Mouse (Mus musculus): ENCODE data around the gene Hyal2. TPM values are rescaled to one million over a fixed set of nuclear protein-coding genes. Genes with fewer than 3 reads are reported as not detected.

Gene Hyal2
- polyA plus RNA-seq, 1 experiment from 2014 or later, result 85.4 TPM

DNA sequence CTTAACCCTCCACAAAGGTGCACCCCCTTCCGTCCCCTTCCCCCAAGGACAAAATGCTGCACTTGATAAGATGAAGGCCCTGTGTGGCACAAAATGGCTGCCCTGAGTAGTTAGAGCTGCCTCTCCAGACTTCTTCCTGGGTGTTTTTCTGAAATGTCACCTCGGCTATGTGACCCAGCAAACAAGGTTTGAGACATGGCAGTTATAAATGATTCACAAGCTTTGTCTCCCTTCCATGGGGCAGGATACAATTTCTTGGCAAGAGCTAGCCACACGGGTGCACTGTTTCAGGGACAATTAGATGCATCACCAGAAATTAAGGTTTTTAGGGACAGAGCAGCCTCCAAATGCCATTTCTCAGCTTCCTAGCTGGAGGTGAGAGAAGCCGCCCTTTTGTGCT, 27.3 kb upstream of the Hyal2 start:
- peaks cover 46% of the 10 kb centered on the region for H3K4me1 ChIP-seq
- H3K27me3 ChIP-seq, result no peaks in the 10 kb centered on the region
- H3K4me2 ChIP-seq, result no peak overlapping the region
- WGBS, result 79% methylated on average over 4 of the region's 4 CpGs
- peaks cover 52% of the 10 kb centered on the region for H3K36me3 ChIP-seq (ENCODE audit: poor library complexity, severe bottlenecking)
- no peak for ATAC-seq
- H3K9me3 ChIP-seq (replicated peaks), result no peaks in the 10 kb centered on the region
- H3K27ac ChIP-seq, result no peak overlapping the region
- no peak overlapping the region for H3K9ac ChIP-seq
- H3K4me3 ChIP-seq, result no peak overlapping the region

- Histone ChIP-seq H3K4me1 (peaks cover 46% of the 10 kb centered on the region), H3K4me2 (peak overlapping the region; percentile 92), H3K27me3 (no peaks in the 10 kb centered on the region), H3K9me3 (replicated peaks) (no peaks in the 10 kb centered on the region), H3K27ac (no peak overlapping the region), H3K4me3 (peak overlapping the region; percentile 59), H3K9ac (peak overlapping the region; percentile 77), H3K36me3 (ENCODE audit: poor library complexity, severe bottlenecking) (peaks cover 52% of the 10 kb centered on the region)
- WGBS, result 41% methylated on average over 10 of the region's 10 CpGs
- no peak; the same call in 1 of the 2 replicates for ATAC-seq
Measured at GRCm38 (mm10) chr9:107541005-107541404, 26.7 kb upstream of the Hyal2 start.

DNA sequence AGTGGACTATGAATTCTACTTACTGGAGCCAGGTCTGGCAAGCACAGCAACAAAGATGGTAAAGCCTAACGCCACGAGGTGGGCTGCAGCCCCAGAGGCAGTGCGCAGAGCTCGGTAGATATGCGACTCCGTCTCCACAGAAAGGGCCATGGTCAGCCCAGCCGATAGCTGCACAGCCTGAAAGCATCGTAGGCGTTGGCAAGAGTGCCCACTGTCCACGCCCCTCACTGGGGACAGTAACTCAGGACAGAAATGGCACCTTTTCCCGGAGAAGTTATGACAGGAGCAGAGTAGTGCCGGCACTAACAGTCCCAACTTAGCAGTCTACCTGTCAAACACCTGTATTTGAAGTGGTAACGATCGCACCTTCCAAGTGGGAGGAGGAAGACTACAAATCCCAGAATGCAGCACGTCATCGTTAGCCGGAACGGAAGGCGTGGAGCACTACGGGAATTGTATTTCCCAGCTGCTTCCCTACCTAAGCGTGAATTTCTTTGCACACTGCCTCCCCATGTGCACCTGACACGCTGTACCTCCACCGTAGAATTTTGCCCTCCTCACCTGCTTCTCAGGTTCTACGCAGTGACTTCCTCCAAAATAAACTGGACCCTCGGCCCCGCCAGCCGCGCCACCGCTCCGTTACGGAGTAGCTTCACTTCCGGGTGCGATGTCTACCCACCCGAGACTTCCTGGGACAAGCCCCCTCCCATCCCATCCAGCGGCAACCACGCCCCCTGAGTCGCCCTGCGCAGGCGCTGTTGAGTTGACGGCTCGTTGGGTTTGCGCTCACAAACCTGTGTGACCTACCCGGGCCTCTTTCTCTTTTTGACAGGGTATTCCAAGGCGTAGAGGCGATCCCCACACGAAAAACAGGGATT, 26.0 kb upstream of the Hyal2 start, which contains the start of the genes Cyb561d2 and Nprl2:
Gene Cyb561d2 (minus strand): TSS at position 720 of the 878 bp plus-strand sequence.
Gene Nprl2 (plus strand): TSS at position 753 of the 878 bp plus-strand sequence.
- Histone ChIP-seq H3K4me3 (peak within 1 kb of the TSS; percentile 59), H3K9ac (peak within 1 kb of the TSS; percentile 77), H3K27ac (peak within 1 kb of the TSS; percentile 2; the same call in 1 of the 2 replicates), H3K4me2 (peak within 1 kb of the TSS; percentile 92), H3K36me3 (ENCODE audit: poor library complexity, severe bottlenecking) (peaks cover 52% of the 10 kb centered on the region), H3K9me3 (replicated peaks) (no peaks in the 10 kb centered on the region), H3K4me1 (peaks cover 46% of the 10 kb centered on the region), H3K27me3 (no peaks in the 10 kb centered on the region)
- WGBS, result 1% methylated on average over 46 of the region's 46 CpGs
- ATAC-seq, result peak; percentile 90

DNA sequence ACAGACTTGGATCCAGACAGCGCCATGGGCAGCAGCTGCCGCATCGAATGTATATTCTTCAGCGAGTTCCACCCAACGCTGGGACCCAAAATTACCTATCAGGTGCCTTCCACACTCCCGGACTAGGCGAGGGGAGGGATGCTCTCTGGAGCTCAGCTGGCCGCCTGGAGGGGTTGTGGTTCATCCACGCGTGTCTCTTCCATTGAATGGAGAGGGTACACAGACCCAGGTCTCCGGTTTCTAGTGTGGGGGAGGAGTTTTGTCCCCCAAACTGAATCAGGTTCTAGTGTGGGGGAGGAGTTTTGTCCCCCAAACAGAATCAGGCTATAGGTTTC, 25.4 kb upstream of the Hyal2 start:
- WGBS, result 2% methylated on average over 11 of the region's 11 CpGs
- no peaks in the 10 kb centered on the region for H3K9me3 ChIP-seq (replicated peaks)
- peaks cover 46% of the 10 kb centered on the region for H3K4me1 ChIP-seq
- H3K4me2 ChIP-seq, result peak overlapping the region; percentile 92
- H3K4me3 ChIP-seq, result peak overlapping the region; percentile 59
- no peaks in the 10 kb centered on the region for H3K27me3 ChIP-seq
- peaks cover 52% of the 10 kb centered on the region for H3K36me3 ChIP-seq (ENCODE audit: poor library complexity, severe bottlenecking)
- H3K9ac ChIP-seq, result peak overlapping the region; percentile 77
- ATAC-seq, result peak; percentile 26
- no peak overlapping the region; the same call in 1 of the 2 replicates for H3K27ac ChIP-seq

DNA sequence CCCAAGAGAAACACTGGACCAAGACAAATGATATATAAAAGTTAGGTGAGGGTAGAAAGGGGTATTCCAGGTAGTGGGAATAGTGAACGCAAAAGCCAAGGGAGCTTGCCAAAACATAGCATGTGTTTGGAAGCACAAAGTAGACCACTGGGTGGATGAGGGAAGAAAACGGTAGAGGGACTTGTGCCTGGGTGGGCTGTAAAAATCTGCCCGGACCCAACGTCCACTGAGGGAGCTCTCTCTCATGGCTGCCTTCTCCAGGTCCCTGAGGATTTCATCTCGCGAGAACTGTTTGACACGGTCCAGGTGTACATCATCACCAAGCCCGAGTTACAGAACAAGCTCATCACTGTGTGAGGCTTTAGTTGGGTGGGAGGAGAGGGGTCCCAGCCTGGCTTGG, 25.0 kb upstream of the Hyal2 start:
- no peaks in the 10 kb centered on the region for H3K9me3 ChIP-seq (replicated peaks)
- peaks cover 48% of the 10 kb centered on the region for H3K36me3 ChIP-seq (ENCODE audit: poor library complexity, severe bottlenecking)
- H3K4me2 ChIP-seq, result peak overlapping the region; percentile 92
- H3K27me3 ChIP-seq, result 0 out of 2 replicates have a peak, but pooled peaks cover under 1% of the 10 kb centered on the region
- peak overlapping the region; percentile 77 for H3K9ac ChIP-seq
- no peak for ATAC-seq
- peak overlapping the region; percentile 59 for H3K4me3 ChIP-seq
- no peak overlapping the region for H3K27ac ChIP-seq
- WGBS, result 41% methylated on average over 8 of the region's 8 CpGs
- peaks cover 47% of the 10 kb centered on the region for H3K4me1 ChIP-seq

- H3K4me3 ChIP-seq, result no peak overlapping the region
Measured at GRCm38 (mm10) chr9:107543299-107543698, 24.4 kb upstream of the Hyal2 start.

DNA sequence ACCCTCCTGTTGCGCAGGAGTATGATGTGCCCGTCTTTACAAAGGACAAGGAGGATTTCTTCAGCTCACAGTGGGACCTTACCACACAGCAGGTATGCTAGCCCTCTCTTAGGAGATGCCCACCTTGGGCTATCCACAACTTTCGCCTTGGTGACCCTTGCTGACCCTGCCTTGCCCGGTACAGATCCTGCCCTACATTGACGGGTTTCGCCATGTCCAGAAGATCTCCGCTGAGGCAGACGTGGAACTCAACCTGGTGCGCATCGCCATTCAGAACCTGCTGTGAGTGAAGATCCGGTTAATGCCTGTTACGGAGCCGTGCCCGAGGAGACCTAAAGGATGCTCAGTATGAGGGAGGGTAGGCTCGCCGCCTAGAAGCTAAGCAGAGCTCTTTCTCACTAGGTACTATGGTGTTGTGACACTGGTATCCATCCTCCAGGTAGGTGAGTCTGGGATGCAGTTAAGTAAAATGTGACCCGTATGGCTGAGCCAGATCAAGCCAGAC, 23.5 kb upstream of the Hyal2 start:
- Histone ChIP-seq H3K9me3 (replicated peaks) (no peaks in the 10 kb centered on the region), H3K4me3 (no peak overlapping the region), H3K36me3 (ENCODE audit: poor library complexity, severe bottlenecking) (peaks cover 33% of the 10 kb centered on the region), H3K9ac (no peak overlapping the region), H3K27ac (no peak overlapping the region), H3K4me1 (peaks cover 48% of the 10 kb centered on the region), H3K27me3 (peaks cover 15% of the 10 kb centered on the region), H3K4me2 (no peak overlapping the region)
- WGBS, result 95% methylated on average over 17 of the region's 17 CpGs
- no peak for ATAC-seq

More at GRCm38 (mm10) chr9:107543299-107543698, 24.4 kb upstream of the Hyal2 start:
- Histone ChIP-seq H3K4me1 (peaks cover 48% of the 10 kb centered on the region), H3K27me3 (peaks cover 7% of the 10 kb centered on the region; the same call in 1 of the 2 replicates), H3K27ac (no peak overlapping the region), H3K9me3 (replicated peaks) (no peaks in the 10 kb centered on the region), H3K4me2 (peak overlapping the region; percentile 92), H3K36me3 (ENCODE audit: poor library complexity, severe bottlenecking) (peaks cover 42% of the 10 kb centered on the region), H3K9ac (no peak overlapping the region)
- WGBS, result 89% methylated on average over 11 of the region's 11 CpGs
- ATAC-seq, result no peak

DNA sequence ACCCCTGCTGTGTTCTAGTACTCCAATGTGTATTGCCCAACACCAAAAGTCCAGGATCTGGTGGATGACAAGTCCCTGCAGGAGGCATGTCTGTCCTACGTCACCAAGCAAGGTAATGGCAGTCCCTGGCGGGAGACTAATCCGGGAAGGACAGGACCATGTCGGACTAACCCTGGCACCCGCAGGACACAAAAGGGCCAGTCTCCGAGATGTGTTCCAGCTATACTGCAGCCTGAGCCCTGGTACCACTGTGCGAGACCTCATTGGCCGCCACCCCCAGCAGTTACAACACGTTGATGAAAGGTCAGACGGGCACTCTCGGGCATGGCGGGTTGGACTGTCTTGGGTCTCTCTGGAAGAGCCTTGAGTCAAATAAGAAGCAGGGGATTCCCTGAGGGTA, 23.0 kb upstream of the Hyal2 start:
- peaks cover 20% of the 10 kb centered on the region for H3K27me3 ChIP-seq
- peaks cover 48% of the 10 kb centered on the region for H3K4me1 ChIP-seq
- no peaks in the 10 kb centered on the region for H3K9me3 ChIP-seq (replicated peaks)
- no peak for ATAC-seq
- H3K27ac ChIP-seq, result no peak overlapping the region
- peaks cover 28% of the 10 kb centered on the region for H3K36me3 ChIP-seq (ENCODE audit: poor library complexity, severe bottlenecking)
- H3K9ac ChIP-seq, result no peak overlapping the region
- H3K4me2 ChIP-seq, result no peak overlapping the region
- whole genome bisulfite sequencing, result 94% methylated on average over 12 of the region's 12 CpGs
- H3K4me3 ChIP-seq, result no peak overlapping the region

- Histone ChIP-seq H3K4me2 (no peak overlapping the region), H3K9me3 (replicated peaks) (no peaks in the 10 kb centered on the region), H3K27me3 (peaks cover 25% of the 10 kb centered on the region), H3K27ac (no peak overlapping the region), H3K36me3 (ENCODE audit: poor library complexity, severe bottlenecking) (peaks cover 23% of the 10 kb centered on the region), H3K4me1 (peaks cover 48% of the 10 kb centered on the region), H3K4me3 (no peak overlapping the region), H3K9ac (no peak overlapping the region)
- no peak for ATAC-seq
- WGBS, result 86% methylated on average over 10 of the region's 10 CpGs
Measured at GRCm38 (mm10) chr9:107545199-107545598, 22.5 kb upstream of the Hyal2 start.

DNA sequence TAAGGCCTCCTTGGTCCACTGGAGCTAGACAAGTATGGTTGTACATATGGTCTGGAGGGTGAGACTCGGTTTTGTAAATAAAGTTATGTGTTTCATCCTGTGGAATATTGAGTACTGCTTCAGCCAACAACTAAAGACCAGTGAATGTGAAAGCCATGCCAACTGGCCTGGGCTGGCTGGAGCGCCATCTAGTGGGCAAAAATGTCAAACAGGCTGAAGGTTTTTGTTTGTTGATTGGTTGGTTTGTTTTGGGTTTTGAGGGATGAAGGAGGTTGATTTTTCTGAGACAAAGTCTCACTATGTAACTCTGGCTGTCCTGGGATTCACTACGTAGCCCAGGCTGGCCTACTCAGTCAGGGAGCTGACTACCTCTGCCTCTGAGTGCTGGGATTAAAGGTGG, 22.1 kb upstream of the Hyal2 start:
- H3K4me3 ChIP-seq, result no peak overlapping the region
- H3K4me2 ChIP-seq, result no peak overlapping the region
- 5% methylated on average over 3 of the region's 3 CpGs for WGBS
- no peak overlapping the region for H3K27ac ChIP-seq
- peaks cover 29% of the 10 kb centered on the region for H3K27me3 ChIP-seq
- H3K36me3 ChIP-seq (ENCODE audit: poor library complexity, severe bottlenecking), result peaks cover 21% of the 10 kb centered on the region
- no peak for ATAC-seq
- H3K9ac ChIP-seq, result no peak overlapping the region
- H3K4me1 ChIP-seq, result peaks cover 47% of the 10 kb centered on the region
- H3K9me3 ChIP-seq (replicated peaks), result no peaks in the 10 kb centered on the region

DNA sequence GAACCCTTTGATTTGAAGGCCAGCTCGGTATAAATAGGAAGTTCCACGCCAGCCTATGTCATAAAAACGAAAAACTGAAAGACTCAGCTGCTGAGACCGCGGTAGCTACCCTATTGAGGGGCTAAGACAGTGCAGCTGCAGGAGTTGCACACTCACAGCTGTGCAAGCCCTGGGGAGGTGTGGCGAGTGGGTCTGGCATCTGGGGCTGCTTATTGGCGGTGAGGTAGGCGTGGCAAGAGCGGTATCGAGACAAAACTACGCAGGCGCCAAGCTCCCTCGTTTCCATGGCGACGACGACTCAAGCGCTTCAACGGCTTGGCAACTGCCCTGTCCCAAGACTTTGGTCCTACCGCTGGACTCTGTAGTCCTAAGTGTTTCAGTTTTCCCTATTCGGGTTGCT, 20.7 kb upstream of the Hyal2 start, which contains the start of gene Zmynd10:
Gene Zmynd10 (plus strand): TSS at position 273 of the 400 bp plus-strand sequence.
- peaks cover 21% of the 10 kb centered on the region for H3K36me3 ChIP-seq (ENCODE audit: poor library complexity, severe bottlenecking)
- no peaks in the 10 kb centered on the region for H3K9me3 ChIP-seq (replicated peaks)
- peak; percentile 70 for ATAC-seq
- H3K9ac ChIP-seq, result peak within 1 kb of the TSS; percentile 28
- peak within 1 kb of the TSS; percentile 55 for H3K4me2 ChIP-seq
- peak within 1 kb of the TSS; percentile 8 for H3K4me3 ChIP-seq
- peaks cover 52% of the 10 kb centered on the region for H3K4me1 ChIP-seq
- H3K27ac ChIP-seq, result peak within 1 kb of the TSS; percentile 68
- WGBS, result 2% methylated on average over 20 of the region's 20 CpGs
- peaks cover 43% of the 10 kb centered on the region for H3K27me3 ChIP-seq

- peaks cover 53% of the 10 kb centered on the region for H3K4me1 ChIP-seq
- H3K27ac ChIP-seq, result no peak overlapping the region
- WGBS, result 80% methylated on average over 5 of the region's 5 CpGs
- H3K4me2 ChIP-seq, result no peak overlapping the region
- H3K4me3 ChIP-seq, result no peak overlapping the region
- ATAC-seq, result no peak
- H3K9ac ChIP-seq, result no peak overlapping the region
- H3K36me3 ChIP-seq (ENCODE audit: poor library complexity, severe bottlenecking), result peaks cover 21% of the 10 kb centered on the region
- no peaks in the 10 kb centered on the region for H3K9me3 ChIP-seq (replicated peaks)
- peaks cover 52% of the 10 kb centered on the region for H3K27me3 ChIP-seq
Measured at GRCm38 (mm10) chr9:107547957-107548356, 19.8 kb upstream of the Hyal2 start.

Measured in forebrain, embryonic 13.5 days (tissue).